Mouse (Mus musculus) lung, embryonic 14.5 days (tissue): Measurements from ENCODE around the gene Krt222. TPM values are rescaled to one million over a fixed set of nuclear protein-coding genes. Genes with fewer than 3 reads are reported as not detected.

Experiments
- ATAC-seq: fragments of 200-750 bp; cut with Nextera tagmentation; 2 replicates; pipeline ENCODE4 v1.8.0; 2017; ENCODE audit warnings: mild to moderate bottlenecking, moderate TSS enrichment, moderate library complexity; ENCODE audit not compliant: insufficient read depth
- DNase-seq: peaks from one replicate; pipeline ENCODE4 v3.0.0-alpha.2; 2015
- H3K27ac ChIP-seq: fragments of 300-500 bp; sonication (generic); 2 replicates; pipeline ENCODE4 v1.5.1; 2014; ENCODE audit warnings: low read depth, mild to moderate bottlenecking, moderate library complexity
- H3K27me3 ChIP-seq: fragments of 300-500 bp; sonication (generic); 2 replicates; pipeline ENCODE4 v1.6.1; 2014; ENCODE audit warnings: low read length, control low read depth; ENCODE audit not compliant: insufficient read depth
- H3K36me3 ChIP-seq: fragments of 300-500 bp; sonication (generic); 2 replicates; pipeline ENCODE4 v1.6.1; 2014; ENCODE audit warnings: control low read depth; ENCODE audit not compliant: insufficient read depth
- H3K4me1 ChIP-seq: fragments of 300-500 bp; sonication (generic); 2 replicates; pipeline ENCODE4 v1.6.1; 2014; ENCODE audit warnings: antibody characterized with exemption, control low read depth; ENCODE audit not compliant: insufficient read depth
- H3K4me2 ChIP-seq: fragments of 300-500 bp; sonication (generic); 2 replicates; pipeline ENCODE4 v1.6.1; 2014; ENCODE audit warnings: mild to moderate bottlenecking
- H3K4me3 ChIP-seq: fragments of 300-500 bp; sonication (generic); 2 replicates; pipeline ENCODE4 v1.5.1; 2014; ENCODE audit warnings: low read depth, low read length
- H3K9ac ChIP-seq: fragments of 300-500 bp; sonication (generic); 2 replicates; pipeline ENCODE4 v1.6.1; 2014
- H3K9me3 ChIP-seq: fragments of 300-500 bp; sonication (generic); 2 replicates; pipeline ENCODE4 v1.6.1; 2016; ENCODE audit warnings: low read depth, low read length, control low read depth
- CTCF ChIP-seq: IDR thresholded peaks from 2 replicates; pipeline ENCODE4 v1.5.1; 2016; ENCODE audit warnings: antibody characterized with exemption, low read depth
- WGBS: fragments of 180-500 bp; shearing (Covaris S2); extraction: QIAGEN DNeasy Blood & Tissue Kit; methylation state at CpG from one replicate; pipeline ENCODE4 v1.1.7; 2014; 5-methylcytosine and 5-hydroxymethylcytosine counted together
- polyA plus RNA-seq: library from polyadenylated mRNA; unstranded; fragments of >200 nt; fragmentation: Nextera tagmentation; extraction: Ambion mirVana; gene quantifications from 2 replicates; pipeline ENCODE4 v1.2.1, GENCODE M21; 2014

The Krt222 gene
- polyA plus RNA-seq: 0.05 and 0.14 TPM in 2 replicates

DNA sequence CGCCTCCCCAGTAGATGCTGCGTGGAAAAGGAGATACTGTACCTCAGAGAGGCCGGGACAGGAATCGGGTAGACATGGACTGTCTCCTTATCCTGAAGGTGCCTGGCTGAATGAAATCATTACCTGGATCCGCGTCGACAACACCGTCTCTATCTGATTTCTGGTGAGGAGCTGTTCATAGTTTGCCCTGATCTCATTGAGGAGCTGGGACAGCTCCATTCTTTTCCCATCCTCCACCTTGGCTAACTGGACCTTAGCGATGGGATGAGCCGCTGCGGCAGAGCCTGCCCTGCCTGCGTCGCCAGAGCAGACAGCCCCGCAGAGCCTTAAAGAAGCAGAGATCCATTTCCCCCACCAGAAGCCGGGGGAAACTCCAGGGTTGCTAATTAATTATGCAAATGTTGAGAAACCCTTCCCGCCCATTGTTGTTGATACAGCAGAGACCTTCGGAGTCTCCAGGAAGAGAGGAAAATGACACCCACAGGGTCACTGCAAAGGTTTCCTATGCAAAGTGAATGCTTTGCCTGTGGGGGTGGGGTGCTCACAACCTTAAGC is at the start of gene Krt222:
Gene Krt222 (minus strand): TSS at position 266 of the 555 bp plus-strand sequence.
- Histone ChIP-seq H3K4me3 (peak within 1 kb of the TSS; percentile 17), H3K9me3 (no peaks in the 10 kb centered on the region), H3K4me1 (no peaks in the 10 kb centered on the region), H3K27me3 (no peaks in the 10 kb centered on the region), H3K9ac (peak within 1 kb of the TSS; percentile 2; the same call in 1 of the 2 replicates), H3K36me3 (no peaks in the 10 kb centered on the region), H3K4me2 (peak within 1 kb of the TSS; percentile 54), H3K27ac (no peak within 1 kb of the TSS)
- DNase-seq (peak; percentile 28), ATAC-seq (no peak)
- no peak for TF ChIP-seq CTCF
- 6% methylated on average over 17 of the region's 17 CpGs for WGBS

DNA sequence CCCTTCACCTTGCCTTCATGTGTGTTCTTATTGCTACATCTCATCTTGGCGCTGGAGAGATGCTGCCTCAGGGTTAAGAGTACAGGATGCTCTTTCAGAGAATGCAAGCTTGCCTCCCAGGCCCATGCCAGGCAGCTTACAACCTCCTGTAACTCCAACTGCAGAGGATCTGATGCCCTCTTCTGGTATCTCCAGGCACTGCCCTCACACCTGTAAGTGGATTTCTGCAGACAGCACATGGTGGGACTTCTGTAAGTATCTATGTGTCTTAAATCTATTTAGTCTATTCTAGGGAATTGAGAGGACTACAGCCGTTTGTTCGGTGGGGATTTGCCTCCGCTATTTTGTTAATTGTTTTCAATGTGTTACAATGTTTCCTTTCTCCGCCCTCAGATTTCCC is 49.0 kb upstream of the Krt222 start:
- peak; percentile 64 for TF ChIP-seq CTCF
- Histone ChIP-seq H3K9ac (no peak overlapping the region), H3K4me1 (no peaks in the 10 kb centered on the region), H3K9me3 (no peaks in the 10 kb centered on the region), H3K4me3 (no peak overlapping the region), H3K36me3 (no peaks in the 10 kb centered on the region), H3K27ac (no peak overlapping the region), H3K4me2 (no peak overlapping the region), H3K27me3 (no peaks in the 10 kb centered on the region)
- DNase-seq (peak; percentile 61), ATAC-seq (no peak)
- 56% methylated on average over 5 of the region's 5 CpGs for WGBS

DNA sequence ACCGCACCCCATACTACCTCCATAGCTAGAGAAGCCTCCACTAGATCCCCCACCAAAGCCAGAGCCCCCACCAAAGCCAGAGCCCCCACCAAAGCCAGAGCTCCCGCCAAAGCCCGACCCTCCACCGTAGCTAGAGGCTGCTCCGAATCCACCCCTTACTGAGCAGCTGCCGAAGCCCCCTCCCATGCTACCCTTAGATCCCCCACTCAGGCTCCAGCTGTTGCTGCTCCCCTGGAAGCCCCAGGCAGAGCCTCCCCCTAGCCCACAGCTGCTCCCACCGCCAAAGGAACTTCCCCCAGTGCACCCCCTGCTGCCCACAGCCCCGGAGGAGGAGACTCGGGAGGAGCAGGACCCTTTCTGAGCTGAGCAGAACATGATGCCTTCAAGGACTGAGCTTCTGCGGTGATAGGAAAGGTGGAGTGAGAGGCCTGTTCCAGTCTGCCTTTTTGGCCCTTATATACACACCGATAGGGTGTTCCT is 41.0 kb upstream of the Krt222 start, which contains the start of gene Krt24:
Gene Krt24 (minus strand): TSS at position 430 of the 480 bp plus-strand sequence.
- Histone ChIP-seq H3K4me3 (no peak within 1 kb of the TSS), H3K27me3 (no peaks in the 10 kb centered on the region), H3K9me3 (no peaks in the 10 kb centered on the region), H3K9ac (no peak within 1 kb of the TSS), H3K27ac (no peak within 1 kb of the TSS), H3K36me3 (no peaks in the 10 kb centered on the region), H3K4me1 (no peaks in the 10 kb centered on the region), H3K4me2 (no peak within 1 kb of the TSS)
- no peak for TF ChIP-seq CTCF
- ATAC-seq: no peak
- WGBS: 46% methylated on average over 11 of the region's 11 CpGs
- no peak for DNase-seq

DNA sequence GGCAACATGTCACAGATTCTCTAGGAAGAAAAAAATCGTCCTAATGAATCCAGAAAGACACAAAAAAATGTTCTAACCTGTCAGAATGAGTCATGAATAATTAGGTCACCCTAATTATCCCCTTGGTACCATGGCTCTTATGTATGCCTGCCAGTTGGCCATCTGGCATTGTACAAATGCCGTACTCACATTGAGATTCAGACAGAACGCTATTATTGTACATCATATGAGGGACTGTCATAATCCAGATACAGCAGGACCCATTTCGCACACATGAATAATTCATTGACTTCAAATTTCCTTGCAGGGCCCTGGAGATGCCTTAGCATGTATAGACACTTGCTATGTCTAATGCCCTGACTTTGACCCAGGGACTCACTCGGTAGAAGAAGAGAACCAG is 40.1 kb upstream of the Krt222 start:
- Histone ChIP-seq H3K4me2 (no peak overlapping the region), H3K4me1 (no peaks in the 10 kb centered on the region), H3K4me3 (no peak overlapping the region), H3K9me3 (no peaks in the 10 kb centered on the region), H3K9ac (no peak overlapping the region), H3K27ac (no peak overlapping the region), H3K27me3 (no peaks in the 10 kb centered on the region), H3K36me3 (no peaks in the 10 kb centered on the region)
- 78% methylated on average over 5 of the region's 5 CpGs for WGBS
- TF ChIP-seq CTCF: no peak
- DNase-seq: no peak
- ATAC-seq: no peak

DNA sequence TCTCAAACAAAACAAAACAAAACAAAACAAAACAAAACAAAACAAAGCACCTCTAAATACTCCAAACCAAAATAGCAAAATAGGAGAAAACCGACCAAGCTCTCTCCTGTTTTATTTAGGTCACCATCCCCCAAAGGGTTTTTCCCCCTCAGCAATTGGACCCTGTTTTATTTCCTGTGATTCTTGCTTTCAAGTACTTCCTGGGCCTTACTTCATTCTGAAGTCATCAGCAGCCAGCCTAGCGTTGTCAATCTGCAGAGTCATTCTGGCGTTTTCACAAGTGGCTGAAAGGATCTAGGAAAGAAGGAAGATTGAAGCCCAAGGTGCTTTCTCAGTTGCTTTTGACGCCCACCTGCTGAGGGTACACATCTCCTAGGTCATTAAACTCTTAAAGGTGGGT is 39.4 kb upstream of the Krt222 start:
- H3K9ac ChIP-seq: no peak overlapping the region
- no peaks in the 10 kb centered on the region for H3K27me3 ChIP-seq
- H3K27ac ChIP-seq: no peak overlapping the region
- H3K4me1 ChIP-seq: no peaks in the 10 kb centered on the region
- H3K4me2 ChIP-seq: no peak overlapping the region
- ATAC-seq (no peak), DNase-seq (no peak)
- no peaks in the 10 kb centered on the region for H3K36me3 ChIP-seq
- no peak overlapping the region for H3K4me3 ChIP-seq
- no peak for TF ChIP-seq CTCF
- WGBS: 43% methylated on average over 4 of the region's 4 CpGs
- no peaks in the 10 kb centered on the region for H3K9me3 ChIP-seq

DNA sequence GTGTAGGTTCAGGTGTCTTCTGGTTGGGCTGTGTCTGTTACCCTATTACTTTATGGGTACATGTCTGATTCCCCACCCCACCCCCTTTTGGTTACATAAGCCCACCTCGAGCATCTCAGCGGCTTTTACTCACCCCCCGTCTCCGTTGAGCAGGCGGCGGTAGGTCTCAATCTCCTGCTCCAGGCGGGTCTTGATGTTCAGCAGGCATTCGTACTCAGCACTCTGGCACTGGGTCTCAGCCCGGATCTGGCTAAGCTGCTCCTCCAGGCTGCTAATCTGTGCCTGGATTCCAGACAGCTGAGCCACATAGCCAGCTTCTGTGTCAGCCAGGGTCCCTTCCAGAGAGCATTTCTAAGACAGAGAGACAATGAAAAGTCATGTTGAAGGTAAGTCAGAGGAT is 37.2 kb upstream of the Krt222 start:
- no peaks in the 10 kb centered on the region for H3K9me3 ChIP-seq
- H3K9ac ChIP-seq: no peak overlapping the region
- no peak for DNase-seq
- H3K27me3 ChIP-seq: no peaks in the 10 kb centered on the region
- H3K4me1 ChIP-seq: no peaks in the 10 kb centered on the region
- H3K27ac ChIP-seq: no peak overlapping the region
- TF ChIP-seq CTCF: no peak
- 69% methylated on average over 9 of the region's 9 CpGs for WGBS
- H3K4me2 ChIP-seq: no peak overlapping the region
- ATAC-seq: no peak
- H3K36me3 ChIP-seq: no peaks in the 10 kb centered on the region
- no peak overlapping the region for H3K4me3 ChIP-seq

DNA sequence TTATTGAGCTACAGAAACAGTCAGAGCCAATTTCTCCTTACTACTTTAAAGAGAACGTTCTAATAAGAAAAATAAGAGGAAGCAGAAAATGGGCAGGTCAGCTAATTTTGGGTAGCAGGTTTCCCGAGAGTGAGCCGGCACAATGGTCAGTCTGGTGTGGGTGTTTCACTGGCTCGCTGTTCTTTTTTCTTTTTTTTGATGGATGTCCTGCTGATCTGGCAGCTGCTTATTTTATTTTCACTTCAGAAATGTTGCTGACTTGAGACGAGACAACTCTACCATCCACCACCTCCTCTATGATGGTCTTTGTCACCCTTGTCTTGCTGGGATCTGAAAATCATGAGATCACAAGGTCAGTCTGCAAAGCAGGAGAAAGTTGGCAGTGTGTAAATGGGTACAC is 36.1 kb upstream of the Krt222 start:
- no peaks in the 10 kb centered on the region for H3K9me3 ChIP-seq
- no peak for TF ChIP-seq CTCF
- H3K4me3 ChIP-seq: no peak overlapping the region
- no peak overlapping the region for H3K27ac ChIP-seq
- no peaks in the 10 kb centered on the region for H3K4me1 ChIP-seq
- ATAC-seq: no peak
- DNase-seq: no peak
- H3K27me3 ChIP-seq: no peaks in the 10 kb centered on the region
- H3K9ac ChIP-seq: no peak overlapping the region
- no peak overlapping the region for H3K4me2 ChIP-seq
- WGBS: 54% methylated on average over 5 of the region's 5 CpGs
- no peaks in the 10 kb centered on the region for H3K36me3 ChIP-seq
